Mouse (Mus musculus): ENCODE measurements around the gene Mterf4.

Gene Mterf4

GRCm38 (mm10) chr1:93252586-93252985, 53.1 kb downstream of the Mterf4 start:
- Histone ChIP-seq H3K4me3 (replicated peaks; ENCODE audit: low read length) (no peak overlapping the region), H3K36me3 (ENCODE audit: insufficient read depth, low read length) (no peaks in the 10 kb centered on the region), H3K4me1 (replicated peaks; ENCODE audit: low read depth, low read length) (peaks cover 20% of the 10 kb centered on the region), H3K27me3 (ENCODE audit: insufficient read depth, low read length) (no peaks in the 10 kb centered on the region), H3K9me3 (ENCODE audit: low read length) (no peaks in the 10 kb centered on the region)
- TF ChIP-seq POU5F1 (IDR thresholded peaks at IDR 0.05; ENCODE audit: borderline replicate concordance, low read length), result no peak
- no peak for TF ChIP-seq CTCF (conservative IDR thresholded peaks at IDR 0.05; ENCODE audit: low read length)
- TF ChIP-seq NANOG (IDR thresholded peaks at IDR 0.05; ENCODE audit: borderline replicate concordance, low read length), result no peak
